Mouse (Mus musculus): ENCODE results near the gene Lin37. TPM values are rescaled to one million over a fixed set of nuclear protein-coding genes. Genes with fewer than 3 reads are reported as not detected.
A peak's percentile ranks its signal among the peaks of the same experiment; 100 is the strongest.

Gene Lin37
- total and polyA plus RNA-seq, 3 experiments = 4.0 to 38.6 (median 8.3) TPM

DNA sequence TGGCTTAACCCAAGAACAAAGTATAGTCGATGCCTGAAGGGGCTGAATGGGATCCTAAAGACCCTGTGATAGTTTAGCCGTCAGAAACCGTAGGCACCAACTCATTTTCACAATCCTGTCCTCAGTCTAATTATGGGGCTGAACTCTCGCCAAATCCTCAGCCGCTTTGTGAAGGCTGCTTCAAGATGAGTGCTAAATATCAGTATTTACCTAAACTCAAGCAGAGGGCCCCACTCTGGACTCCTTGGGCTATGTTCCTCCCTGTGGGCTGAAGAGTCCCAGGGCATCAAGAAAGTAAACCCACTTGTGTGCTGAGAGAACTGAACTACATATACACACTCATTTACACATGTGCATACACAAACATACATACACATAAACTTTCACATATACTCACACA, 37.2 kb upstream of the Lin37 start:
- Histone ChIP-seq H3K36me3 (replicated peaks in 1 of 2; ENCODE audit: control insufficient read depth in 1 of 2, insufficient read depth in 1 of 2, low read length in 1 of 2) (peaks cover 0 to 4% of the 10 kb centered on the region in 2 experiments), H3K4me1 (ENCODE audit: control insufficient read depth in 1 of 2, insufficient read depth in 2 of 2) (peaks cover 16 to 39% of the 10 kb centered on the region in 2 experiments), H3K27me3 (replicated peaks) (no peaks in the 10 kb centered on the region), H3K27ac (ENCODE audit: insufficient read depth, low read depth) (peak overlapping the region; percentile 9; the same call in 1 of the 2 replicates), H3K9me3 (replicated peaks; ENCODE audit: low read length) (peaks cover 3% of the 10 kb centered on the region), H3K9ac (ENCODE audit: insufficient read depth, low read depth) (peak overlapping the region; percentile 17; the same call in 1 of the 2 replicates), H3K4me3 (replicated peaks in 1 of 3; ENCODE audit: low read depth in 2 of 3, low read length in 2 of 3, poor library complexity in 1 of 3) (no peak overlapping the region), H3K79me2 (replicated peaks; ENCODE audit: control insufficient read depth, extremely low read depth, insufficient read depth, poor library complexity, severe bottlenecking) (peaks cover 12% of the 10 kb centered on the region), H3K4me2 (ENCODE audit: insufficient read depth, low read depth, poor library complexity, severe bottlenecking) (0 out of 2 replicates have a peak overlapping the region, but pooled peaks have one; percentile 59)
- no peak for DNase-seq (ENCODE audit: extremely low read depth)
- dilution Hi-C loops (cut with MboI; ENCODE audit: extremely low pct_ligation_motif_present, extremely low pct_unique_long_range_greater_than_20kb, low sequenced_read_pairs) (no loop called here), in situ Hi-C loops (cut with MboI; ENCODE audit: low pct_ligation_motif_present, low pct_unique_long_range_greater_than_20kb, low sequenced_read_pairs) (no loop called here)
- TF ChIP-seq ZMIZ1 (IDR thresholded peaks at IDR 0.05; ENCODE audit: low read depth, low read length) (no peak), ELF1 (IDR thresholded peaks at IDR 0.05; ENCODE audit: low read depth, low read length) (no peak), PAX5 (IDR thresholded peaks at IDR 0.05; ENCODE audit: low read length) (no peak), MXI1 (IDR thresholded peaks at IDR 0.05; ENCODE audit: low read depth, low read length) (no peak), HCFC1 (IDR thresholded peaks at IDR 0.05; ENCODE audit: low read depth, low read length) (no peak), E2F4 (IDR thresholded peaks at IDR 0.05; ENCODE audit: insufficient replicate concordance, low read depth, low read length) (no peak), CHD1 (IDR thresholded peaks at IDR 0.05; ENCODE audit: low read depth, low read length) (no peak), MEF2A (IDR thresholded peaks at IDR 0.05; ENCODE audit: borderline replicate concordance, low read depth, low read length) (no peak), RCOR1 (conservative IDR thresholded peaks at IDR 0.05; ENCODE audit: low read depth, low read length) (no peak), RAD21 (IDR thresholded peaks at IDR 0.05; ENCODE audit: low read depth, low read length) (no peak), NRF1 (IDR thresholded peaks at IDR 0.05; ENCODE audit: low read depth, low read length) (no peak), UBTF (IDR thresholded peaks at IDR 0.05; ENCODE audit: low read depth, low read length) (no peak), TCF12 (IDR thresholded peaks at IDR 0.05; ENCODE audit: low read depth, low read length) (no peak), NELFE (IDR thresholded peaks at IDR 0.05; ENCODE audit: low read depth, low read length) (no peak), POLR2AphosphoS2 (IDR thresholded peaks at IDR 0.05; ENCODE audit: low read depth, low read length) (no peak), IRF4 (IDR thresholded peaks at IDR 0.05; ENCODE audit: low read depth, low read length) (no peak), ZC3H11A (IDR thresholded peaks at IDR 0.05; ENCODE audit: low read depth, low read length) (no peak)

DNA sequence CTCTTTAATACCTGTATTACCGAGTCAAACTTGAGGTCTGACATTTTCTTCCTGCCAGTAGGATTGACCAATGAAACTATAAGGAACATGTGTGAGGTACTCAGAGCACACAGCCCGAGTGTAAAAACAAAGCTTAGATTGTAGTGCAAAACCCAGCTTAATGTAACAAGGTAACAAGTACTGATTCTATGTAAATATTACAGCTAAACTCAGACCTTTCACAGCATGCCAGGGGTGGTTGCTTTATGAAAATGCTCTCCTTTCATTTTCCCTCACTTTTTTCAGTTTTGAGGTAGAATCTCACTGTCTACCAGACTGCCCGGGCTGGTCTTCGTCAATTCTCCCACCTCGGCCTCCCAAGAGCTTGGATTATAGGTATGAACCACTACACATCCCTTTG, 36.5 kb upstream of the Lin37 start:
- Histone ChIP-seq H3K27ac (ENCODE audit: insufficient read depth, low read depth) (peak overlapping the region; percentile 100; the same call in 1 of the 2 replicates), H3K9ac (ENCODE audit: insufficient read depth, low read depth) (peak overlapping the region; percentile 46), H3K79me2 (replicated peaks; ENCODE audit: control insufficient read depth, extremely low read depth, insufficient read depth, poor library complexity, severe bottlenecking) (peaks cover 19% of the 10 kb centered on the region), H3K4me3 (replicated peaks in 1 of 3; ENCODE audit: low read depth in 2 of 3, low read length in 2 of 3, poor library complexity in 1 of 3) (no peak overlapping the region), H3K9me3 (replicated peaks; ENCODE audit: low read length) (peaks cover 3% of the 10 kb centered on the region), H3K4me2 (ENCODE audit: insufficient read depth, low read depth, poor library complexity, severe bottlenecking) (peak overlapping the region; percentile 59), H3K4me1 (ENCODE audit: control insufficient read depth in 1 of 2, insufficient read depth in 2 of 2) (peaks cover 16 to 39% of the 10 kb centered on the region in 2 experiments), H3K27me3 (replicated peaks) (no peaks in the 10 kb centered on the region), H3K36me3 (replicated peaks in 1 of 2; ENCODE audit: control insufficient read depth in 1 of 2, insufficient read depth in 1 of 2, low read length in 1 of 2) (peaks cover 0 to 4% of the 10 kb centered on the region in 2 experiments)
- dilution Hi-C loops (cut with MboI; ENCODE audit: extremely low pct_ligation_motif_present, extremely low pct_unique_long_range_greater_than_20kb, low sequenced_read_pairs) (no loop called here), in situ Hi-C loops (cut with MboI; ENCODE audit: low pct_ligation_motif_present, low pct_unique_long_range_greater_than_20kb, low sequenced_read_pairs) (no loop called here)
- no peak for DNase-seq (ENCODE audit: extremely low read depth)
- TF ChIP-seq UBTF (IDR thresholded peaks at IDR 0.05; ENCODE audit: low read depth, low read length) (no peak), ETS1 (conservative IDR thresholded peaks at IDR 0.05; ENCODE audit: low read depth, low read length) (no peak), ZNF384 (IDR thresholded peaks at IDR 0.05; ENCODE audit: low read depth, low read length) (peak; percentile 35; the same call in 1 of the 2 replicates), POLR2AphosphoS2 (IDR thresholded peaks at IDR 0.05; ENCODE audit: low read depth, low read length) (no peak), HCFC1 (IDR thresholded peaks at IDR 0.05; ENCODE audit: low read depth, low read length) (no peak), POLR2A (IDR thresholded peaks at IDR 0.05; ENCODE audit: low read depth, low read length) (no peak), MEF2A (IDR thresholded peaks at IDR 0.05; ENCODE audit: borderline replicate concordance, low read depth, low read length) (no peak), GABPA (IDR thresholded peaks at IDR 0.05; ENCODE audit: insufficient replicate concordance, low read depth, low read length) (no peak), PAX5 (IDR thresholded peaks at IDR 0.05; ENCODE audit: low read length) (no peak), MXI1 (IDR thresholded peaks at IDR 0.05; ENCODE audit: low read depth, low read length) (0 out of 2 replicates have a peak, but pooled peaks have one; percentile 27), NELFE (IDR thresholded peaks at IDR 0.05; ENCODE audit: low read depth, low read length) (no peak), USF2 (conservative IDR thresholded peaks at IDR 0.05; ENCODE audit: low read depth, low read length) (no peak), CHD2 (IDR thresholded peaks at IDR 0.05; ENCODE audit: low read length) (no peak), NRF1 (IDR thresholded peaks at IDR 0.05; ENCODE audit: low read depth, low read length) (no peak), MYC (IDR thresholded peaks at IDR 0.05; ENCODE audit: low read depth, low read length) (no peak), RCOR1 (conservative IDR thresholded peaks at IDR 0.05; ENCODE audit: low read depth, low read length) (no peak), CTCF (conservative IDR thresholded peaks at IDR 0.05 in 1 of 2, IDR thresholded peaks at IDR 0.05 in 1 of 2; ENCODE audit: low read depth in 2 of 2, low read length in 2 of 2) (no peak), MAX (IDR thresholded peaks at IDR 0.05; ENCODE audit: low read length) (peak; percentile 52; the same call in 1 of the 2 replicates), JUN (IDR thresholded peaks at IDR 0.05; ENCODE audit: insufficient read depth, low read depth, low read length) (no peak), E2F4 (IDR thresholded peaks at IDR 0.05; ENCODE audit: insufficient replicate concordance, low read depth, low read length) (no peak), SIN3A (IDR thresholded peaks at IDR 0.05; ENCODE audit: low read length) (peak; percentile 32; the same call in 1 of the 2 replicates), SMC3 (IDR thresholded peaks at IDR 0.05; ENCODE audit: low read depth, low read length) (no peak), ZMIZ1 (IDR thresholded peaks at IDR 0.05; ENCODE audit: low read depth, low read length) (no peak), RAD21 (IDR thresholded peaks at IDR 0.05; ENCODE audit: low read depth, low read length) (no peak), ZC3H11A (IDR thresholded peaks at IDR 0.05; ENCODE audit: low read depth, low read length) (no peak), ZKSCAN1 (IDR thresholded peaks at IDR 0.05; ENCODE audit: borderline replicate concordance, low read depth, low read length) (no peak)

Data from CH12.LX (cell line).